Mouse (Mus musculus): Measurements from ENCODE around the gene Supt16.

- TF ChIP-seq CTCF (conservative IDR thresholded peaks at IDR 0.05; ENCODE audit: low read length) (no peak), POU5F1 (IDR thresholded peaks at IDR 0.05; ENCODE audit: borderline replicate concordance, low read length) (no peak)
Observed at GRCm38 (mm10) chr14:52196230-52197155, 723 bp downstream of the Supt16 start.

Measured in E14TG2a.4 (cell line).